Mouse (Mus musculus) thymus, postnatal 4 days (tissue): ENCODE measurements around the gene Slc22a20.

Experiments used
- DNase-seq: peaks from one replicate; pipeline ENCODE4 v3.0.0; 2021

Gene Slc22a20

DNA sequence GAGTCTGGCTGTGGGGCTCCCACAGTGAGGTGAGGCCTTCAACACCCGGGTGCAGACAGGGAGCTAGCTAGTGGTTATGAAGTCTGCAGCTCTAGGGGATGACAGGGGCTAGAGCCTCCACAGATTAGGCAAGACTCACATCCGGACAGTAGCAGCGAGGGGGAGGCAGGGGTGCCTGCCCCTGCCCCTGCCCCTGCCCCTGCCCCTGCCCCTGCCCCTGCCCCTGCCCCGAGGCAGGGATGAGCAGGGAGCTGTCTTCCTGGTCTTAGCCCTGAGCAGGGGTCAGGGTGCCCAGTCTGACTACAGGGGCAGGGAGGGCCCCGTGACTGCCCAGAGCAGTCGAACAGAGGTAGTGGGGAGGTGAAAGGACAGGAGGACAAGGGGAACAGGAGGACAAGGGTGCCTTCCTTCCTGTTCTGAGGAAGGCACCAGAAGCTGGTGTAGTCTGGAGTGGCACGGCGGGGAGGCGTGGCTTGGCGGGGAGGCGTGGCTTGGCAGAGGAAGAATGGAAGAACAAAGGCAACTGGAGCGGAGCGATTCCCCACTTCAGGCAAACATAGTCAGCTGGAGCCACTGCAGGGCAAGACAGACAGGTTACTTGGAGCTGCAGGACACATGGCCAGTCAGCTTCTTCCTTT lies 3.0 kb upstream of the Slc22a20 start:
- peak; percentile 95 for DNase-seq

DNA sequence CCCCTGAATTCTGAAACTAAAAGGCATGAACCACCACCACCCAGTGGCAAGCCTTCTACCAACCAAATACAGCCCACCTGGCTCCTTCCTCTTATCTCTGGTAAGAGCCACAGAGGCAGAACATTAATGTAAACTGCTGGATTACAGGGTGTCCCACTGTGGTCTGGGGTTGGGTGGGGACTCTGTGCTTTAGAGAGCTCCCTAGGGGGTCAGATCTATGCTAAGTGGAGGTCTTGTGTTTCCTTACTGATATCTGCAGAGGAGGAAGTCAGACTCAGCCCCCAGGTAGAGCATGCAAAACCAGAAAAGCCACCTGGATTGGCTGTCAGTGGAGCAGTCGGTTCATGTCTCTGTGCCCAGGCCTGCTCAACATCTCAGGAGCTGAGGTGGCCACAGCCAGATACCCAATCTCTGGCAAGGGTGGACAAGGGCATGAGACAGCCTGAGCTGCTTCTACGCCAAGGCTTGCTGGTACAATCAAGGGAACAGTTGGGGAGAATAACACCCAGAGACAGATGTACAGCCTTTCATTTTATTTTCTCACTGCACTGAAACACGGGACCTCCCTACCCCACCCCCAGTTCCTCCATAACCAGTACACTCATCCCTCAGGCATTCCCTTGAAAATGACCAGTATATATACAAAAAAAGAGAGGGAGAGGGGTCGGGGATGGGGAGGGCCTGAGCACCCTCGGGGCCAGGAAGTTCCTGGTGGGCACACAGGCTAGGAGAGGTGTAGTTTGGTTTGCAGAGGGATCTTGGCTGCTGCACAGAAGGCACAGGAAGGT lies 2.3 kb upstream of the Slc22a20 start:
- no peak for DNase-seq

DNA sequence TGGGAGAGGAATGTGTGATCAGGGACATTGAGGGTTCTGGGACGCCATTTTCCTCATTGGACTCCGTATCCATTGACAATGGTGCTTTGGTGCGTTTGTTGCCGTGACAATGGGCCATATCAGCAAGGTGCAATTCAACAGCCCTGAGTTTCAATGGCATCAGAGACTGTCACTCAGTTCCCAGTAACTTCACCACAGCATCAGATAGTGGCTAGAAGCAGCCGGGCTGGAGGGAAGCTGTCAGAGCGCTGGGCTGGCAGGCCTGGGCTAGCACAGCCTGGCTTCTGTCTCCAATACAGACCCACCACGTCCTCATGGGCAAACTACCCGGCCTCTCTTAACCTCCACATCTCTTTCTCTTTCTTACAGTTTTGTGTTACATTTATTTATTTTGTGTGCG lies 5.5 kb downstream of the Slc22a20 start:
- no peak for DNase-seq

DNA sequence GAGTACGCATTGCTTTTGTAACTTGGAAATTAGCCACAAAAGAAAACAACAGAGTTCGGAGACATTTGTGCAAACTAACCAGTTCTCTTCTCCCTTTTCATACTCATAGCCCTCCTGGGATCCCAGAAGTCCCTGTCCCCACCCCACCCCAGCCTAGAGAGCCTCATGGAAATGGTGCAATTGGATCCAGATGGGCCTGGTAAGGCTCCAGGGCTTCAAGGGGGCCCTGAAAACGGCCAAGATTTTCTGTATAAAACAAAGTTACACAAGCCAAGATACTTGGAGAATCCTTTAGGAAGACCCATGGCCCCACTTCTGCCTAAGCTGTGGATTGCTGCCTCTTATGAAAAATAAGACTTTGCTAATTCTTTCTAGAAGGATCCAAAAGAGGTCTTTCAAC lies 8.2 kb downstream of the Slc22a20 start:
- no peak for DNase-seq

DNA sequence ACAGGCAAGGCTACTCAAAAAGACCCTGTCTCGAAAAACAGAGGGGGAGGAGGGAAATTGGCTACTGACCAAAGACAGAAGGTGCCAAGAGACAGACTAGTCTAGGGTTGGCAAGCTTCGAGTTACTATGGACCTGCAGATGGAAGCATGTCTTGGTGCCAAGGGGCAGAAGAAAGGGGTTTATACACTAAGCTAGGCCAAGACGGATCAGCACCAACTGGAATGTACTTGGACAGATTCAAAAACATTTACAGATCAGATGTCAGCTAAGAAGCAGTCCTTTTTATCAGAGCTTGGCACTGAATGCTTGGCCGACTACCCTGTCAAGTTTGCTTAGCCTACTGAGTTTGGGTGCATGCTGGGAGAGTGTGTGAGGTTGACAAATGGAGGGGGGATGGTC lies 10.3 kb downstream of the Slc22a20 start:
- no peak for DNase-seq

DNA sequence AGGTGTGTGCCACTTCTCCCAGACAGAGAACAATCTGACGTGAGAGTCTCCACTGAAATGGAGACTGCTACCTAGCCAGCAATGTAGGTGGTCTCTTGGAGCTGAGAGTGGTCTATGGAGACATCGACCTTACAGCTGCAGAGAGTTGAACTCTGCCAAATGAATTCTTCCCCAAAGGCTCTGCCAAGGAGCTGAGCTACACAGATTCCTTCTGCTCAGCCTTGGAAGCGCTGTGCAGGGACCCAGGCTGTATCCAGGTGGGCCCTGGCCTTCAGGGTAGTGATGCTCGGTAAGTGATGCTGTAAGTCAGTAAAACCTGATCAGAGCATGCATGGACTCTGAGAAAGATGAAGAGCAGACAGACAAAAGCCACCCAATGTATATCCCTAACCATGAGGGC lies 10.8 kb downstream of the Slc22a20 start:
- no peak for DNase-seq

DNA sequence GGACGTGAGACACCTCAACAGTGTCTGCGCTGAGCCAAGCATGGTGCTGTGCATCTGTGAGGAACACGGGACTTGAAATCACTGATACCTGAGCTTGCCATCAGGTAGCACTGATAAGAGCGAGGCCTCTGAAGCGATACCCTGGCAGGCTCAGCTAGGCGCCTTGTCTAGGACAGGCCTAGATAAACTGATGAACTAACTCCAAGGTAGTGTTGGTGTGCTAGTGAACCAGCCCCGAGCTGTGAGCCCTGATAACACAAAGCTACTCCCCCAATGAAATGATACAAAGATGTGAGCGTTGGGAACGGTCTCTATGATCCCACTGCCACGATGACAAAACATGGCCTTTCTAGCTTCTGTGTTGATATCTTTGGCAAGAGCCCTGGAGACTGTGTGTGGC lies 18.3 kb downstream of the Slc22a20 start:
- DNase-seq: no peak

DNA sequence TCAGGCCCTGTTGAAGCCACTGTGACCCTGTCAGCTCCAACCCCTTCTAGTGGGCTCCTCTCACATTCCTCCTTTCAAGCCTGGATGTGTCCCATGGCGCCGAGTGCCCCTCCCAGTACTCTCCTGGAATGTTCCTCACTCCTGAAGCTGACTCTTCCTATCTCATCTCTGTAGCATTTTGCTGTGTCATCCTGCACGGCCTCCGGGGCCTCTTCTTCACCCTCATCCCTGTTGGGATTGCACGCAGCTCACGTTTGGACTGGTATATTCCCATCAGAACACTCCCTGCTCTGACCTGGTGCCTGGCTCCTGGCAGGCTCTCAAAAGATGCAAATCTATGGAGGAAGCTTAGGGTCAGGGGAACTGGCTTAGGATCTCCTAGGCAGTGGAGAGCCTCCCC lies 19.2 kb downstream of the Slc22a20 start:
- no peak for DNase-seq

DNA sequence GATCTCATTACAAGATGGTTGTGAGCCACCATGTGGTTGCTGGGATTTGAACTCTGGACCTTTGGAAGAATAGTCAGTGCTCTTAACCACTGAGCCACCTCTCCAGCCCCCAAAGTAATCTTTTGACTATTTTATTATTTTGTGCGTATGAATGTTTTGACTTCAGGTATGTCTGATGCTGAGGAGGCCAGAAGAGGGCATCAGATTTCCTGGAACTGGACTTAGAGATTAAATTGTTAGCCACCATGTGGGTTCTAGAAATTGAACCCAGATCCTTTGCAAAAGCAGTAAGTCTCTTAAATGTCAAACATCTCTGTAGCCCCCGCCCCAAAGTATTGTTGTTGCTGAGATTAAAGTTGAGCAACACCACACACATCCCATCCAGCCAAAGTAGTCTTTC lies 20.0 kb downstream of the Slc22a20 start:
- DNase-seq: no peak

DNA sequence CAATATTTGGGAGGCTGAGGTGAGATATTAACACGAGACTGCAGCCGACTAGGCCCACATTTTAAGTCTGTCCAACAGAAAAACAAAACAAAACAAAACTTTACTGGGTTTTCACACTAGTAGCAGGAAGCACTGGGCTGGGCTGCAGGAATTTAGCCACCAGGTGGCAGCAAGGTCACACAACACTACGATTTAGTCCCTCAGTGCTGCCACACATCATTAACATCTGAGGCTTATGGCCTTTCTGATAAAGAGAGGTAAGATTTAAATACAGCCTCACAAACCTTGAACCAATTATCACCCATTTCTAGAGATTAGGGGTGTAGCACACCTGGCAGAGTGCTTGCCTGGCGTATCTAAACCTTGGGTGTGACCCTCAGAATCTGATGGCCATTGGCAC lies 20.7 kb downstream of the Slc22a20 start:
- peak; percentile 89 for DNase-seq

DNA sequence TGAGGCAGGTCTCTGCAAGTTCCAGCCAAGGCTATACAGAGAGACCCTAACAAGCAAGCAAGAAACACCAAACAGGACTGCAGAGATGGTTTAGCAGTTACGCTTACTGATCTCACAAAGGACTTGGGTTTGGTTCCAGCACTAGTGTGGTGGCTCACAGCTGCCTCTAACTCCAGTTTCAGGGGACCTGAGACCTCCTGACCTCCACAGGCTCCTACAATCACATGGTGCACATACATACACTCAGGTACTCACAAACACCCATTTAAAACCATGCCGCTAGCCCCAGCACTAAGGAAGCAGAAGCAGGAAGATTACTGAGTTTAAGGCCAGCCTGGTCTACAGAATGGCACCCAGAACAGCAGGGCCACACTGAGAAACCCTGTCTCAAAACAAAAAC lies 21.1 kb downstream of the Slc22a20 start:
- DNase-seq: no peak

DNA sequence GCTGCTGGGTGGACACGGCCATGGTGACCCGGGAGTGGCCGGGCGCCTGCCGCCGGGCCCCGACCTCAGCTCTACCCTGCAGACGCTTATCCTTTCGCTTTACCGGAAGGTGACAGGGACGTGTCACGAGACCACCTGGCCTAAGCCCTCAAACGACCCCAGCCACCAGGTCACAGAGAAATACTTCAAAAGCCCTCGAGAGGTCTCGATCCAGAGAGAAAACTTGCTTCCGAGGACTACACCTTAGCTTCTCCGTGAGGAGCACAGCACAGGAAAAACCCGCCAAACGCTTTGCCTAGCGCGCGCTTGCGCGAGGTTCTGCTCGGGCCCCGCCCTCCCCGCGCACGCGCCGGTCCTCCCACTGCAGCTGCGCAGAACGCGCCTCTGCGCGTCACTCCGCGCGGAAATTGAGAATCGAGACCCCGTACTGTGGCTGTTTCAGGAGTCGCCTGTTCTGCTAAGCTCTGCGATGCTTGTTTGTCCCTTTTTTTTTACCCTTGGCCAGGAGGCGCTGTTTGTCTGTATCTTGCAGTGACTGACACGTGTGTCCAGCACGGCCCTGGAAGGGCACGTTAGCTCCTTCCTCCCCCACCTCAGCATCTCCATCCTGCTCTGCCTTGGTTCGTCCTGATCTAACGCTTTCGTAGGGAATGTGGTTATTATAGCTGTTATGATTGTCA lies 21.9 kb downstream of the Slc22a20 start, which contains the start of gene Pola2:
Gene Pola2, minus strand, starts transcription at position 320 of the 680 bp plus-strand sequence.
- DNase-seq: peak; percentile 95

DNA sequence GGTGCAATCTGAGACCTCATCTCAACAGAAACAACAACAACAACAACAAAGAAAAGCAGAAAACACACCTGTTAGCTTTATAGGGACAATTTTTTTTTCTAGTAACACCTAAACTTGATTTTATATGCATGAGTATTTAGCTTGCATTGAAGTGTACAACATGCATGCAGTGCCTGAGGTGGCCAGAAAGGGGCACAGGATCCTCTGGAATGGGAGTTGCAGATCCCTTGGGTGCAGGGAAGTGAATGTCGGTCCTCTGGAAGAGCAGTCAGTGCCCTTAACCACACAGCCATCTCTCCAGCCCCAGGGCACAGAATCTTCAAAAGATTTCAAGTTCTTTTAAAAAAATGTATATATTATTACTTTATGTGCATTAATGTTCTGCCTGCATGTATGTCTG lies 23.3 kb downstream of the Slc22a20 start:
- DNase-seq: no peak

DNA sequence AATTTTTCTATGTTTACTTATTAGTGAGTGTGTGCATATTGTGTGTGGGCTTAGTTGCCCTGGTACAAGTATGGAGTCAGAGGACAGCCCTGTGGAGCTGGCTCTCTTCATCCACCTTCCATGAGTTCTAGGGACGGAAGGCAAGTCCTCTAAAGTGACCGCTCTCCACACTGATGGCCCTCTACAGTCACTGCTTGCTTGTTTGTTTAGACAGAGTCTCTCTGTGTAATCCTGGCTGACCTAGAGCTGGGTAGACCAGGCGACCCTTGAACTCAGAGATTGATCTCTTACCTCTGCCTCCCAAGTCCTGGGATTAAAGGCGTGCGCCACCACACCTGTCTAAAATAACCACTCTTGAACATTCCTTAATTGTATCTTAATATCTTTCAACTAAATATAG lies 28.6 kb downstream of the Slc22a20 start:
- DNase-seq: no peak

DNA sequence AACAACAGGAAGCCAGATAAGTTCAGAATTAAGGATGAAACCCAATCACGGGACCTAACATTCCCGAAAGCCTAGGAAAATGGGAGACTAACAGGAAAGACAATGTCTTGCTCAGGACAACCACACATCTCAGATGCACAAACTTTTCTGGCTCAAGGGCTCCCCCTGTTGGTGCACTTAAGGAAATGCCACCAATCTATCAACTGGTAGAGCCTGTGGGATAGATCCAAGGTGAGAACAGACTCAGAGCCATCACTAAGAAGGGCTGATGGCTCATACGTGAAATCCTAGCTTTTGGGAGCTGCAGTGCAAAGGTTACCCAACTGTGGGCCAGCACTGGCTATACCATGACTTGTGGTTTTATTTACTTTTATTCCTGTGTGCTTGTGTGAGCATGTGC lies 29.3 kb downstream of the Slc22a20 start:
- peak; percentile 85 for DNase-seq

DNA sequence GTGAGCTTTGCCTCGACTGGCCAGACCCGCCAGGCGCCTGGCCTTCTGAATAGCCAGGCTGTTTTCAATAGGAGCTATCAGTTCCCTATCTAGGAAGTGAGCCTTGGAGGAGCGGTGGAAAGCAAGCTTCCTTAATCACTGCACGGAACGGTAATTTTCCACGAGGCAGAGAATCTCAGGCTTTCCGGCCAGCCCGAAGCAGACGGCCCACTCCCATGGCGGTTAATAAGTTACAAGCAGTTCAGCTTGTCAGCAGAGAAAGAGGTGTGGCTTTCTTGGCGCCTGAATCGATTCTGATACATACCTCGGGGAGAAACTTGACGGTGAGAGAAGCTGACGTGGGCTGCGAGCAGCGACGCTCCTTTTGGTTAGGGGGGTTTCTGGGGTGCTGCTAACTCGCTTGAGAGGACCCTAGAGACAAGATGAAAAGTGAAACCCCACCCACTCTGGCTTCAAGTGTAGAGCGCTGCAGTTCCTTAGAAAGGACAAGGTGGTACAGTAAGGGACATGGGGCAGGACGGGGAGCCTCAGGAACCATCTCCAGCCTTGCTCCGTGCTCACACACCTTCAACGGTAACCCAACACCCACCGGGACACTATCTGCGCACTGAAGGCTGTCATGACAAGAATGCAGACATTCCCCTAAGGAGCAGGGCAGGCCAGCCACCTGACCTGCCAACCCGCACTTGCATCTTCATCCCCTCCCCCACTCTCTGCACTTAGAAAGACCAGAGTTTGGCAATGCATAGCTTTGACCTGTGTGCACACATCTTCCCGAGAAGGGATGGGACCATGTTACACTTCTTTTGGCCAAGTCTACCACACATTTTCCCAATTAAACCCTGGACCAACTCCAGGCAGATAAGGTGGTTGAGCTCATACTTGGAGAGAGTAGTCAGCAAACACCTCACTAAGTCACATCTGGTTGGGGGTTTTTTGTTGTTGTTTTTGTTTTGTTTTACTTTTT lies 30.0 kb downstream of the Slc22a20 start:
- no peak for DNase-seq

DNA sequence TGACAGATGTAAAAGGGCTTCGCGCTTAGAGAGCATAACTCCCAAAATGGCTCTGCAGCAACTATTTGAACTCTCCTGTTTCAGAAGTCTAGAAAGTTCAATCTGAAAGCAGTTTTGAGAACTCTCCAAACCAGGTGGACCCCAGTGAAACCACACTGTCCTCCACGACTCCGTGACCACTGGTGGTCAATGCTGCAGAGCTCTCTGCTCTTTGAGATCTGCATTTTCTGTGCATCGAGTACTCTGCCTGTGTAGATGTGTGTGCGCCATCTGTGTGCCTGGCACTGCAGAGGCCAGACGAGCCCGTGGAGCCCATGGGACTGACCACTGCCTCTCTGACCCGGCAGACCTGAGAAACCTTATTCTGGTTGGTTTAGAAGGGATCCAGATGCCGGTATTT lies 31.0 kb downstream of the Slc22a20 start:
- DNase-seq: no peak

DNA sequence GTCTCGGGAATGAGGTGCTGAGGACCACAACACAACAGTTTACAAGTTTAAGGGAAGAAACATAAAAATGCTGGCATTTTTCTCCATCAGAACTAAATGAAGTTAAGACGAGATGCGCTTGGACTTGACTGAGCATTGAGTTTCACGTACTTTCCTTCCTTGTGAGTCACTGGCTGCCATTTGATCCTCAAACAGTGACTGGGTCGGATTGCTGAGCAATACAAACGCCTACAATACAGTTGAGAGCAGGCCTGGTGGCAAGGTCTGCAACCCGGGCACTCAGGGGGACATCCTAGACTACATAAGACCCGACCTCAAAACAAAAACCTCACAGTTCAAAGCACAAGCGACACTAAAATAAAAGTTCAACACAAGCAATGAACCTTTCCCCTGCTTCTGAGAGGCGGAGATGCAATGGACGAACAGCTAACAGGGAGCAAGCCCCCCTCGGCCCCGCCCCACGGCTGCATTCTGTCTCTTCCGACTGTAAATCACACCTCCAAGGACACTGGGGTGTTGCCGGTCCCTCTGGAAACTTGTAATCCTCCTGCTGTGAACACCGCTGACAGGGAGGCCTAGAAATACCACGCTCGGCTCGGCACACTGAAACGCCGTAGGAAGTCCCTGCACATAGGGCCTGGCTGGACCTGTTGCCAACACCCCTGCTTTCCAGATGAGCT lies 31.8 kb downstream of the Slc22a20 start:
- no peak for DNase-seq

DNA sequence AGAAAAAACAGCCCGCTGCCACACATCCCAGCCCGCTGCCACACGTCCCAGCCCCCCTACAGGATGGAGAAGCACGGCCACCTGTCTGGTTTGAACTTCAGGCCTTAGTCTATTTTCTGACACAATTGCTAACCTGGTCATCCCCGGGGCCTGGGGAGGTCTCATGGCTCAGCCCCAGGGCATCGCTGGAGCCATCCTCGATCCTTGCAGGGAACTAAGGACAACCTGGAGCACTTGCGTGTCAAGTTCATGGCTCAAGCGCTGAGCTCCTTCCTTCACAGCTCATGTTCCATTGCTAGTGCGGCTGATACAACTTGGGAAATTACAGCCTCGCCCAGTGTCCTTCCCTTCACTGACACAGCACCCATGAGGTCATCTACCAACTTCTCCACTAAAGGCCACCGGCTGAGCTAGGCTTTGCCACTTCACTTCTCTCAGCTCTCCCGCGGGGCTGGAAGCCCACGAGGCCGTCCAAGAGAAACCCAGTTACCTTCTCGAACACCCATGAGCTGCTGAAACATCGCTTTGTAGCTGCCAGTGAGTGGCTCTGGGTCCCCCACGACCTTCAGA lies 32.7 kb downstream of the Slc22a20 start:
- DNase-seq: no peak

DNA sequence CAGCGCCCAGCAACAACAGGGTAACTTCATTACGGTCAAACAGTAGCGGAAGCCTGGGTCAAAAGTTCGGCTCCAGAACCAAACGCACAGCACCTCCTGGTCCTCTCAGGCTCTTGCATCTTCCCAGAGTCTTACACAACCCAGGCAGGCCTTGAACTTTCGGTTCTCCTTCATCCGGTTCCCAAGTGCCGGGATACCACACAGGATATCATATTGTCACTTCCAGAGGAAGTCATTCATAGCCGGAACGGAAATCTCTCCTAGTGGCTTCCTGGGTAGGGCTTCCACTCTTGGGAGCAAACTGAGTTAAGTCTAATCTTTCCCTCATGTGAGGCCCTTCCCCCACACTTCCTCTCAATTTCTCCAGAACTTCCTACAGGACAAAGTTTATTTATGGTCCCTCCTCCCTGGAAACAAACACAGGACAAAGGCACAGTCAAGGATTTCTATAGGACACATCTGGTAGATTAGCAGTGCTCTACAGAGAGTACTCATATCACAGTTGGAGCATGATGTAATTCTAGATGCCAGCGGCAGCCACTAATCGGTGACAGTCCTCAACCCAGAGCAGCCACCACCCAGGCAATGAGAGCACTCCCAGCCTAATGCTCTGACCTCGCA lies 33.8 kb downstream of the Slc22a20 start:
- DNase-seq: no peak

DNA sequence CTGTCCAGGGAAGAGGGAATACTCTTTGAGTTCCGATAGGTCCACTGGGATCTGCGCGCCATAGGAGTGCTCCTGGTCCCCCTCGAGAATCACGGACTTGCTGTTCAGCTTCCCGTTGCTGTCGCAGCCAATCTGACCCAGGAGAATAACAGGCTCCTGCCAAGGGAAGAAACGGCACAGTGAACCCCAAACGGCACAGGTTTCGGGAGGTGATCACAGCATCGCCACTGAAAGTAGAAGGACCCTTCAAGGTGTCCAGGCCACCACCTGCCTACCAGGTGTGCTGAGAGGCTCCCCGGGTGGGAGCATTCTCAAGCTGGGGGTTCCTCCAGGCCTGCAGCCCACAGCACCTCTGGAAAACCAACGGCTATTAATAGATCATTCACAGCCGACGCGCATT lies 34.3 kb downstream of the Slc22a20 start:
- no peak for DNase-seq
